Mouse (Mus musculus) c-Kit-positive CD71-negative TER-119-negative erythroid progenitor cells, embryonic 14.5 days (primary cell): Measurements from ENCODE around the gene Akr1d1.

ENCODE experiments used
- DNase-seq: peaks from one replicate; pipeline ENCODE4 v3.0.0-alpha.2; 2013; ENCODE audit warnings: low read depth

The Akr1d1 gene

DNA sequence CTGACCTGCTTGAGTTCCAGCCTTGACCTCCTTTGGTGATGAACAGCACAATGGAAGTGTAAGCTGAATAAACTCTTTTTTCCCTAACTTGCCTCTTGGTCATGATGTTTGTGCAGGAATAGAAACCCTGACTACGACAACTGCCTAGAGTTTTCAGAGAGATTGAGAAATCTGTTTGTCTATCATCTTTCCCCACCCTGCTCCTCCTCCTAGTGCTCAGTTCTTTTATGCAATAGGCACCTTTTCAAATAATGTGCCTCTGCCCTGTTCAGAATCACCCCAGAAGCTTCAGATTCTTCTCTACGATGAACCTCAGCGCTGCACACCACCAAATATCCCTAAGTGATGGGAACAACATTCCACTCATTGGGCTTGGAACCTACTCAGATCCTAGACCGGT, at the start of gene Akr1d1:
Gene Akr1d1 (plus strand): TSS at position 234 of the 400 bp plus-strand sequence.
- DNase-seq: no peak

DNA sequence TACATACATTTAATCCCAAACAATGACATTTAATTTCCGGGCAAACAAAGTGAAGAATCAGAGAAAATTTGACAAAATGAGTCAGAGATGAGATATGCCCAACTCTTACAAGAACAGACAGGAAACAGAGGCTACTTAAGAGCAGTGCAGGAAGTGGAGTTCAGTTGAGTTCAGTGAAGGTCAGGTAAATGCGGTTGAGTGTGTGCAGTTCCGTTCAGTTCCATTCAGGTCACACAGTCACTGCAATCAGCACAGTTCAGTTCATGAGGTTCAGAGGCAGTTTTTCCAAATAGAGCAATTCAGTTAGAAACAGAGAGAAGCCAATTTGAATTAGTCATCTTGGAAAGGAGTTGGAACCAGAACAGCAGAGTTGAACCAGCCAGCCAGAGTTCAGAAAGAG, 48.8 kb upstream of the Akr1d1 start:
- DNase-seq: no peak

DNA sequence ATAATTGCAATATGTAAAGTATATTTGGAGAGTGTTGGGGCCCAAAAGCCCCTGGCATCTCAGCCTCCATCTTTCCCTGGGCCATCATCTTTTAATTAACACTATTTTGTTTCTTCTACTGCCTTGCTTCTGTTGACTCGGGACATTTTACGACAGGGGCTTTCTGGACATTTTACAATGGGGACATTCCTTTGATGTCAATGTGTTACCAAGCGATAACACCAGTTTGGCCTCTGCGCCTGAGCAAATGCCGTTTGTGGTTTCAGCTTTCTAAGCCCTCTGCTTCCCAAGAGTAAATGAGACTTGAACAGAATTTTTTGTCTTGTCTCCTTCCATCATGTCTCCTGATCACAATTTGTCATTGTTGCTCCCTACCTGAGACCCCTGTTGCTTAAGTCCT, 46.7 kb upstream of the Akr1d1 start:
- no peak for DNase-seq

DNA sequence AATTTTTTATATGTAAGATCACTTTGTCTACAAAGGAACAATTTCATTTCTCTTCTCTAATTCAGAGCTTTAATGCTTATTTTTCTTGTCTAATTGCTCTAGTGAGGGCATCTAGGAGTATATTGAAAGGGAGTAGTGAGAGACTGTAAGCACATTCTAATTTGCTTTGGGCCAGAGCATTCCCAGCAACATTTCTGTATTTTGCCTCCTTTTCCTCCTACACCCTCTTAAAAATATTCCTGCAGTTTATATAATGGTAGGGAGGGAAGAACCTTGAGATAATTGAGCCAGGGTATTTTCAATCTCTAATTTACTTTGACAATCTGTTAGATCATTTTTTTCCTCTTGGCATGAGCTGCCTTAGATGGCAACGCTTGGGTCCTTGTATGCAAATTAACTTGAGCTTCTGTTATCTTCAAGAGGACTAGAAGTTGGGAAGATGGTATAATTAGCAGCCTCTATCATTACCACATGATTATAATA, 45.3 kb upstream of the Akr1d1 start:
- no peak for DNase-seq

DNA sequence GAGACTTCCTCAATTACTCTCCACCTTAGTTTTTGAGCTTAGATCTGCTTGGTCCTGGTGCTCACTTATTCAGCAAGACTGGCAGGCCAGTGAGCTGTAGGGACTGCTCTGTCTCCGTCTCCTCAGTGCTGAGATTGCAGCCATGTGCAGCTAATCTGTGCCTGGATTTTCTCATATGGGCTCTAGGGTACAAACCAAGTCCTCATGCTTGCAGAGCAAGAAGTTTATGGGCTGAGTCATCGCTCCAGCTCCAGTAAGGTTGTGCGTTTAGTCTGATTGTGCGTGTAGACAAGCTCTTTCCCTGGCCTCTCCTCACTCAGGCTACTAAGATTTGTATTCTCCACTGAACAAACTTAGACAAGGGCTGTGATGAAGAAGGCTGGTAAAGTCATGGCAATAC, 43.5 kb upstream of the Akr1d1 start:
- DNase-seq: no peak

DNA sequence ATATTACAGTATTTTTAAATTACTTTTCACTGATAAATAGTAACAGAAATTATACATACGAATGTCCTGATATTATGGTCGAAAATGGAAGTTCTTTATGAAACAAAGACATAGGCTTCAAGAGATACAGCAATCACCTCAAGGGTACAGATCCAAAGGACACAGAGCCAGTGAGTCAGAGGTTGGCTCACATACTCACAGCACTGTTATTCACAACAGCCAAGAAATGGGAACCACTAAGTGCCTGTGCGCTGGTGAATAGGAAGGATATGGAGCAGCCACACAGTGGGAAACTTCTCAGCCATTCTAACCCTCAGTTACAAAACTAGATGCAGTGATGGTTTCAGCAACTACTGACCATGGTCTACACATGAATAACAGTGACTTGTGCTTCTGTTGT, 37.7 kb upstream of the Akr1d1 start:
- DNase-seq: no peak

DNA sequence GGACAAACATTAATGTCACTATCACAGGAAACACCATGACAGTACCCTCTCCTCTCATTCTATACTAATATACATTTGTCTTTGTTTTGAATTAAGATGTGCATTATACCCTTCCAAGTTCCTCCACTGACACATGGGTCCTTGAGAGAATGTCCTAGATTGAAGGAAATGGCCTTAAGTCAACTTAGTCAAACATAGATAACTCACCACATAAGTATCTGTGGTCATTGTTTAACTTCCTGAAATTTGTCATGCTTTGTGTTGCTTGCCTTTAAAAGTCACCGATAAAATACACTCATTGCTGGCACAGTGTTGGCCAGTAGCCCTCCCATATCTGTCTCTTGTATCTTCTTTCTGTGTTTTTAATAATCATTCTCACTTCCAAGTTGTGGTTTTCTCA, 35.0 kb upstream of the Akr1d1 start:
- DNase-seq: no peak

DNA sequence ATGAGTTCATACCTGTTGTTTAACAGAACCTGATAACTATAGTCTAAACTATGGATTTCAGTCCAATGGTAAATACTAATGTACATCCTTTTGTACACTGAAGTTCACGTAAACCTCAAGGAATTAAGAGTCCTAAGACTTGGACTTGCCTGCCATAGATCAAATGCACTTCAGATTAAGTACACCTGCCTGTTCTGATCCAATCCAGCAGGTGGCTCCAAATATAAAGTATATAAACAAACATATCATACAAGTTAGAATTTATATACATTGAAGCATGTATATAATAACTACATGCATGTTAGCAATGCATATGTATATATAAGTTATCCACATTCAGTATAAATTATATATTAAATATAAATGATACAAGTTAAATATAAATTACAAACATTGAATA, 33.1 kb upstream of the Akr1d1 start:
- no peak for DNase-seq

DNA sequence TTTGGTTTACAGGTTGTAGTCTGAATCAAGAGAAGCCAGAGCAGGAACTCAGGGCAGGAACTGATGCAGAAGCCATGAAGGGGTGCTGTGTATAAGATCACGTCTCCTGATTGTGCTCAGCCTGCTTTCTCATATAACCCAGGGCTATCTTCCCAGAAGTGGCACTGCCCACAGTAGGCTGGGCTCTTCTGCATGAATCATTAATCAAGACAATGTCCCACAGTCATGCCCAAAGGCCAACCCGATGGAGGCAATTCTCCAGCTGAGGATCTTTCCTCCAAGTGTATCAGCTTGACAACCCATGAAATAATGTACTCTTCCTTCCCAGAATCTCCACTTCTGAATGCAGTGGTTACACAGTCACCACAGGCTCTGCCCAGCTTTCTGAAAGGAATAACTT, 24.4 kb upstream of the Akr1d1 start:
- DNase-seq: no peak

DNA sequence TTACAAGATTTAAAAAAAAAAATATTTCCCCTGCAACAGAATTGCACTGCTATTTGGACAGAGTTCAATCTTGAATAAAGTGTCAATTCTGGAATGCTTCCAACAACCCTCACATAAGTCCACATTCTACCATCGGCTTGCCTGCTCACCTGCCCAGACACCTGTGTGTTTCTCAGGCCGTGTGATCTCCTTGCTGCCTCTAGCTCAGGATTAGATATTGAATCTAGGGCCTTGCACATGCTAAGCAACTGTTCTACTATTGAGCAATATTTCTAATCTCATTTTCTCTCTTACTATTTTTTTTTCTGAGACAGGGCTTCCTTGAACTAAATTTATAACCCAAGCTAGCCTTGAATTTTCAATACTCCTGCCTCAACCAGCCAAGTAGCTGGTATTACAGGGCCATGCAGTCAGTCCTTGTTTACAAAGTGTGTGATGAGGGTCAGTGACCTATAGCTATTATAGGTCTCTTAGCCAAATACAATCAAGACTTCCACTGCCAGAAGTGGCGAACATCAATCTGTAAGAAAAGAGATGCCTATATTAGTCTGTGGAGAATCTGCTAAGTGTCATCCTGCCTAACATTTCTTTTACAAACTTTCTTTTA, 23.0 kb upstream of the Akr1d1 start:
- no peak for DNase-seq

DNA sequence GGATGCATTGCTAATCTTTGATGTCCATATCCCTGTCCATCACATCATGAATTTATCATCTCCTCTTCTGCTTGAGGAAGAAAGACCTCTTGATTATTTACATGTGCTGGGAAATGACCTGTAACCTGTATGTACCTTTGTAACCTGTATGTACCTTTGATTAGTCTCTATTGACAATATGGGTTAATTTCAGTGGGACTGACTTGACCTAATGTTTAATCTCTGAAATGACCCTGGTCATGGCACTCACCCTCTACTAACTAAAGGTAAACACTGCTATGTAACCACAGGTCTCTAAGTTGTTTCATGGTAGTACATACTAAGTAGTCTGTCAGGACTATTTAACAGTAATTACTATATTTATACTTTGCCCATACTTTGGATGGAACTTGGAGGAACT, 19.2 kb upstream of the Akr1d1 start:
- DNase-seq: no peak

DNA sequence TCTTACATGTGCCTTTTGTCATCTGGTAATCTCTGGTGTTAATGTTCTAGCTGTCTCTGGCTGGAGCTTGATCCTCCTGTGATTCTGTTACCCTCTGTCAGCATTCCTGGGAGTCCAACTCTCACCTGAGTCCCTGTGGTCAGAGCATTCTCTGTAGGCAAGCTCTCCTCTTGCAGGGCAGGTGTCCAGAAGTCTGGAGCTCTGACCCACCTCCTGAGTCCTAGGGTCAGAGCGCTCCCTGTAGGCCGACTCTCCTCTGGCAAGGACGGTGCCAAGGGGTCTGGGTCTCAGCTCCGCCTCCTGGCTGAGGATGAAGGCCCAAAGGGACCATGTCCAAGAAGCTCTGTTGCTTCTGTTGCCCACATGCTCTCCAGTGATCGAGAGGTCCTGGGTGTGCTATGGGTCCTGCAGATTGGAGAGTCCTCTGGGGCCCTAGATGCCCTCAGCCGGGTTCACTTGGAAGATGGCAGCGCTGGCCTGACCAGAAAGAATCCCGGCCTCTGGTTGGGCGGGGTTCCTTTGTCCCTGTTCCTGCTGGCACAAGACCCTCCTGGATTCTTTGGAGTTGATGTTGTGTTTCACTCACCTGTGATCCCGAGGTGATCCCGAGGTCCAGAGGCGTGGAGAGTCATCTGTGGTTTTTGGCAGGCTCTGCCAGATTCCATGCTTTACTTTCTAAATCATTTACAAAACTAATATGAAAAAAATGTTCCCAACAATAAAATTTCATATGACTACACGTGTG, 9.2 kb upstream of the Akr1d1 start:
- no peak for DNase-seq

DNA sequence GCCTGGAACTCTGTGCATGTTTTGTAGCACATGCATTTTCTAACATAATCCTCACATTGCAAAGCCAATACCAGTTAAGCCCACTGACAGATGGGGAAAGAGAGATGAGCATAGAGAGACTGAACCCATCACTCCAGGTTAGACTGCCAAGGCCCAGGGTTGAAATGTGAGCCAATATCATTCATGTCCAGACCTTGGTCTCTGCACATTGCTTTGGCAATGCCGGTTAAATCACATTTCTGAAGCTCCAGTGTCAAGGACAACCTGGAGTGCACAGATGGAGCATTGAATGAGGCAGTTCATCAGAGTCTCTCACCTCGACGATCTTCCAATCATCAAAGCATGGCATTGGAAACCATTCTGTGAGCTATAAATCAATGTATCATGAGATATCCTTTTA, 2.1 kb downstream of the Akr1d1 start:
- no peak for DNase-seq

DNA sequence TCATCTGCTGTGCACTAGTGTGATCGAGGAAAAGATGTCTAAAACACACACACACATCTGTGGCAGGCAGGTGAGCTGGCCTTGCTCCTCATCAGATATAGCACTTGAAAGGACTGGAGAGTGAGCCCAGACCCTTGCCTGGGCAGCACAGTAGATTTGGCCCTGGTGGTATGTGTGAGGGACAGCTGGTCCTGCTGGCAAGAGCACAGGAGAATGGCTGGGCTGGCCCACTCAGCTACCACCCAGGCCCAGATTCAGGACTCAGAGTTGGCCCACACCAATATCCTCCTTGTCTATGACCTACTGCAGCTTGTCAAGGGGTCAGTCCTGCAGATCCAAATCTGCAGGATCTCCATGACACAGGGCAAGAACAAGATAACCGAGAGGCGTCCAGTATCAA, 6.9 kb downstream of the Akr1d1 start:
- DNase-seq: no peak

DNA sequence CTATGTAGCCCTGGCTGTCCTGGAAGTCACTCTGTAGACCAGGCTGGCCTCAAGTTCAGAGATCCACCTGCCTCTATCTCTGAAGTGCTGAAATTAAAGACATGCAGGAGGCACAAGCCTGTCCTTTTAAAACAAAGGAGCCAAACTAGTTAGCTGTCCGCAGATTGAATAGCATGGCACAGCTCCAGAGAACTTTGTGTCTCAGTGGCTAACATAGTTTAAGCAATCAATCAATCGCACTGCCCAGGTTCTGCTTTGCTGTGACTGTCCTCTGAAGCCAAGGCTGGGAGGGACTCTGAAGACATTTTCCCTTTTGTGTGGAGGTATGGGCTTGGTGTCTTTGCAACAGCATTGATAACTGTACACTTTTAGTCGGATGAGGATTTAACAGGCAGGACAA, 7.8 kb downstream of the Akr1d1 start:
- no peak for DNase-seq

DNA sequence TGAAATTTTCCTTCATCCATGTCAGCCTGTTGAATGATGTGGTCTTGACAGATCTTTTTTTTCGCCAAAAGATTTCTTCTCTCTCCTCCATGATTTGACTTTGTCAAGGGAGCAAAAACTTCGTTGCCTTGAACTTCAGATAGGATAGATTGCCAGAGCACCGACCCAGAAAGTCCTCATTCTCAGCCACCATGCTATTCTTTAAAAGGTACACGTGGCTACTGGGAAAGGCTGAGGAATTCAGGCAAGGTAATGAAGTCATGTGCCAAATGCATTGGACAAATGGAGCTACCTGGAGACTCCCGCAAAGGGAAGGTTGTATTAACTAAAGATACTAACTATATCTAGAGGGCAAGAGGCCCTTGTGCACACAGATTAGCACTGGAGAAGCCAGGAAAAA, 8.8 kb downstream of the Akr1d1 start:
- DNase-seq: no peak

DNA sequence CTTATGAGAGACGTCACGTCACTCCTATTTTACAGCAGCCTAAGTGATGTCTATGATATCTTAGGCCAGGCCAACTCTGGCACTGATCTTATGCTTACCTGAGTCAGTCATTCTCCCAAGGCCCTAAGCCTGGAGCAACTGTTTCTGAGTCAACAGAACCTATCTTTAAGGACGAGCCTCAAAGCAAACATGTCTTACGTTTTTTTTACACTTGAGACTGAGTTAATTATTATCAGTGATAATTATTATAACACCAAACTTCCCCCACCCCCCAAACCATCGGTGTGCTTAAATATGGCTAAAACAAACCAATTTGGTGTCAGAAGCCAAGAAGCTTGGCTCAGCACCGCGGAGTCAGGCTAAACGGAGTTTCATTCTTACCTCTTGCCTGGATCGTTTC, 9.4 kb downstream of the Akr1d1 start:
- no peak for DNase-seq

DNA sequence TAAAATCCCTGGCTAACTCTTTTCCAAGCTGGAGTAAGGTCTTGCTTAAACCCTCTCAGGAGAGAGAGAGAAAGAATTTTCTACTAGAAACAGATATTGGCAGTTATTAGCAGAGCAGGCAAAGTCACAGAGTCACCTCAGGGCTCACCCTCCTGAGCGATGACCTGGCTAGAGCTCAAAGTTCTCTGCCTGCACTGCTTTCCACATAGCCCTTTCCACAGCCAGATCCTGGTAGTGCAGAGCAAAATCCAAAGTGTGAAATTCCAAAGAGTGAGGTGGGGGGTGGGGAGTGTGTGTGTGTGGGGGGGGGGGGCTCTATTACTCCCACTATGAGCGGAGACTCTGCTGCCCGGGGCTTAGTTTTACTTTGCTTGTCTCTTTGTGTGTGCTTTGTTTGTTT, 10.1 kb downstream of the Akr1d1 start:
- no peak for DNase-seq

DNA sequence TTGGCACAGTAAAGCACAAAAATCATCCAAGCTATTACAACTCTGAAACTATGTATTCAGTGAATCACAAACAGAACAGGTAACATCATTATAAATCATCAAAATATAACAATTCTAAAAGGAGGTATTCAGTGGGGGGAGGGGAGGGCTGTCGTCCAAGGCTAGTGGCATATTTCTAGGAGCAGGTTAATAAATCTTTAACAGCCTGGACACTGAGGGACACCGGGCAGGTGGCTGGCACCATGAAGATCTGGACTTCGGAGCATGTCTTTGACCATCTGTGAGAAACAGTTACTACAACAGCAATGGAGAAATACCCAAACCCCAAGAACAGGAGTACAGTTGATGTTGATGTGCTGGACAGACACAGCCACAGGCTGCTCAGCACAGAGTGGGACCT, 11.2 kb downstream of the Akr1d1 start:
- no peak for DNase-seq

DNA sequence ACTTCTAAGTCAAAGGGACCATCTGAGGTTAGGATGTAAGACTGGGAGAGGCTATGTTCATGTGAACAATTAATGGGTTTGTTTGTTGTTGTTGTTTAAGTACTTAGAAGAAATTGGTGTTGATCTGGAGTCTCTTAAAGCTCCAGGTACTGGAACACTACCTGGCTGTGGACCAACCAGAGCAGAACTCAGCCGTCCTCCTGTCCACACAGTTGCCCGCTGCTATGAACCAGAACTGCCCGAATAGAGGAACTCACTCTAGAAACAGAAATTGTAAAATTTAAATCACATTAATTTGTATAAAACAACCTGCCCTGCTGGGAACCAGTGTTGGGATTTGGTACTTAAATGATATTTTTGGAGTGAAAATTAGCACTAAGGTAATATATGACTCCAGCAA, 12.2 kb downstream of the Akr1d1 start:
- DNase-seq: no peak

DNA sequence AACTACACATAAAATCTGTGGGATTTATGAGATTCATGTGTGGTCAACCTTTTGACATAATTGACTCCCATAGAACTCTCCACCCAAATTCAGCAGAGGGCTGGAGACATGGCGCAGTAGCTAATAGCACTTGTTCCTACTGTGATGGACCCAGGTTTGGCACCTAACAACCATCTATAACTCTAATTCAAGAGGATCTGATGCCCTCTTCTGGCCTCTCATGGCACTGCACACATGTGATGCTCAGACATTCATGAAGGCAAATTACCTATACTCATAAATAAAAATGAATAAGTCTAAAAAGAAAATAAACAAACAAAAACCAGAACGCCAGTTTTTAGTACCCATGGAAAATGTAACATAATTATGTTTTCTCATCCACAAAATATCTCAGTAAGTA, 22.8 kb downstream of the Akr1d1 start:
- DNase-seq: peak; percentile 12

DNA sequence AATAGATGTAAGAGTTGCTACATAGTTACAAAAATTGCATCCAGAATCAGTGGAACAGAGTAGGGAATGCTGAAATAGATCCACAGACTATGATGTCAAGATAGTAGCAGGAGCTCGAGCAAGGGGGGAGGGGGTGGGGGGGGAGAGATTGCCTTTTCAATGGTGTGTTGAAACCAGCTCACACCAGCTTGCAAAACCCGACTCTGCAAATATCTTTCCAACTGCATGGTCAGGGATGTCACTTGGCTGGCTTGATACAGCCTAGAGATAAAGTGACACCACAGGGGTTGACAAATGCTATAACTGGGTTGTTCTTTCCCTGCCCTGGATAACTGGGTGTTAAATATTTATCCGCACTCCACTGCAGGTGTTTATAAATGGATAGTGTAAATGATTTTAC, 24.0 kb downstream of the Akr1d1 start:
- no peak for DNase-seq

DNA sequence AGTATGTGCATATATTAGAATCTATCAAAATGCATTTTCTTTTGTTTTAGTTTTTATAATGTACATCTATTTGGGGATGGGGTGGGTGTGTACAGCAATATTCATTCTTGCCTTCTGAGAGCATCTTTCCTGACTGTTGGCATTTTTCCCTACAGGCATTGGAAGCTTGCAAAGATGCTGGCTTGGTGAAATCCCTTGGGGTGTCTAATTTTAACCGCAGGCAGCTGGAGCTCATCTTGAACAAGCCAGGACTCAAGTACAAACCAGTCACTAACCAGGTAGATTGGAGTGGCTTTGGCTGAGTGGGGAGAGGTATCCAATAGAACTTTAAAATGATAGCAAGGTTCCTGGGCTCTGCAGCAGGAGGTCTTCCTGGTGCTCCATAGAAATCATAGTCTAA, 24.4 kb downstream of the Akr1d1 start:
- DNase-seq: no peak

DNA sequence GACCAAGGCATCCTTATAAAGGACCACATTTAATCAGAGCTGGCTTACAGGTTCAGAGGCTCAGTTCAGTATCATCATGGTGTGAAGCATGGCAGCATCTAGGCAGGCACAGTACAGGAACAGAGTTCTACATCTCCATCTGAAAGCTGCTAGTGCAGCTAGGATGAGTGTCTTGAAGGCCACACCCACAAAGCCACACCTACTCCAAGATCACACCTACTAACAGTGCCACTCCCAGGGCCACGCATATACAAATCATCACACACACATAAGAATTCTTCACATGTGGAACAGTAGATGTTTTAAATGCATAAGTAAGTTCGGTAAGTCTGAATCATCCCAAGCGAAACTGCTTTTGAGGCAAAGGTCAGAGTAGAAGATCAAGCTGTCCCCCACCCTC, 33.9 kb downstream of the Akr1d1 start:
- no peak for DNase-seq
